Mouse (Mus musculus) lung, postnatal 0 days (tissue): Measurements from ENCODE around the gene Psd.

Experiments used
- CTCF ChIP-seq: IDR thresholded peaks from 2 replicates; pipeline ENCODE4 v1.5.1; 2016; ENCODE audit warnings: antibody characterized with exemption, mild to moderate bottlenecking
- EP300 ChIP-seq: IDR thresholded peaks from 2 replicates; pipeline ENCODE4 v1.6.1; 2016; ENCODE audit warnings: antibody characterized with exemption, mild to moderate bottlenecking, control low read depth

DNA sequence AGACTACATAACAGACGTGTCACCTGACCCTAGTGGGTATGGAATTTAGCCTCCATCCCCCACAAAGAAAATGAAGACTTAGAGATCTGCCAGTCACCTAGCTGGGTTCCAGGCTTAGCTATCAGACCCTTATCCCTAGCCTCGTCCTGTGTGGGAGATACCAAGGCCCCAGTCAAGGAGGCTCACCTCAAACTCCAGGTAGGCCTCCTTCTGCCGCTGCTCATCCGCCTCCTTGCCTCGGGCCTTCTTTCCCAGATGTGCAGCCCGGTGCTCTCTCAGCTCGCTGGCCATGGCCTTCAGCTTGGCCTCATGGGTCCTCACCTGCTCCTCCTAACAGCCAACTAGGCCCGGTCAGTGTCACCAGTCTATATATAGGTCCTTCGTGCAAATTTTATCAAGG lies 13.8 kb downstream of the Psd start:
- TF ChIP-seq CTCF (no peak), EP300 (no peak)
